Mouse (Mus musculus): ENCODE data around the gene Rasgef1a.

DNA sequence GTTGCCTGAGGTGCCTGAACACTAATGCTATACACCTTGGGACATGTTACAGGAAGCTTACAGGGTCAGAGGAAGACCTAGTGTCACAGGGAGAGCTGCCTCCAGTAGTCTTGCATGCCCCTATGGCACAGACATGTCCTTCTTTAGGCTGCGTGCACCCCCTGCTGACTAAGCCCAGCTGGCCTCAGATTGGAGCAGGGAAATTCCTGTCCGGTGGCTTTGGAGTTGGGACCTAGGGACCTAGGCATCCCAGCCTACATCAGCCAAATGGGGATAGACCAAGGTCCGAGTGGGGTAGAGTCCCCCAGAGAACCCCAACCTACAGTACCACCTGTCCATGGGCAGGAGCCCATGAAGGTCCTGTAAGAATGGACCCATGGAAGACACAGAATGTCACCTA lies 71.1 kb downstream of the Rasgef1a start:
- no peak for TF ChIP-seq CTCF (IDR thresholded peaks at IDR 0.05; ENCODE audit: extremely low read depth, insufficient read depth, insufficient read length, insufficient replicate concordance)
- TF ChIP-seq POLR2A (IDR thresholded peaks at IDR 0.05; ENCODE audit: low read depth, low read length): no peak

Data from spleen, adult 2 months (tissue).